Mouse (Mus musculus) G1E (cell line): Measurements from ENCODE around the gene Dars2. TPM values are rescaled to one million over a fixed set of nuclear protein-coding genes. Genes with fewer than 3 reads are reported as not detected.
"Not testable (repeated sequence)": the region's sequence is repeated elsewhere in the genome, so short reads cannot be mapped to it uniquely, and the experiment has no call there.

Experiments used
- ATAC-seq: 2 replicates; pipeline ENCODE4 v1.8.0; 2016; ENCODE audit warnings: mild to moderate bottlenecking; ENCODE audit not compliant: insufficient number of reproducible peaks, poor library complexity, low FRiP score, severe bottlenecking; ENCODE audit errors: extremely low read depth
- DNase-seq: peaks from one replicate; pipeline ENCODE4 v3.0.0; 2012; ENCODE audit warnings: low spot score
- H3K27me3 ChIP-seq: 2 replicates; pipeline ENCODE4 v1.6.1; 2012; ENCODE audit warnings: mild to moderate bottlenecking, low read length, inconsistent platforms; ENCODE audit not compliant: insufficient read depth
- H3K36me3 ChIP-seq: replicated peaks from 2 replicates; pipeline ENCODE3; 2012; ENCODE audit warnings: mild to moderate bottlenecking, inconsistent platforms
- H3K4me1 ChIP-seq: 2 replicates; pipeline ENCODE4 v1.6.1; 2012; ENCODE audit warnings: low read depth, low read length, inconsistent platforms, mixed read lengths; ENCODE audit not compliant: insufficient read depth
- H3K4me3 ChIP-seq: 2 replicates; pipeline ENCODE4 v1.5.1; 2012; ENCODE audit warnings: low read depth, mild to moderate bottlenecking, inconsistent platforms, low read length, moderate library complexity, mixed read lengths
- H3K9me3 ChIP-seq: replicated peaks from 2 replicates; pipeline ENCODE4 v1.6.1; 2012; ENCODE audit warnings: inconsistent platforms
- CTCF ChIP-seq: IDR thresholded peaks from 2 replicates; pipeline ENCODE4 v1.5.1; 2012; ENCODE audit warnings: low read depth, low read length, inconsistent platforms, mixed read lengths
- GATA1 ChIP-seq: IDR thresholded peaks from 2 replicates; pipeline ENCODE4 v1.6.1; 2012; ENCODE audit warnings: borderline replicate concordance, low read length, inconsistent platforms, mixed read lengths
- GATA2 ChIP-seq: IDR thresholded peaks from 2 replicates; pipeline ENCODE4 v1.6.1; 2012; ENCODE audit warnings: low read depth, low read length, inconsistent platforms, borderline replicate concordance
- POLR2AphosphoS5 ChIP-seq: IDR thresholded peaks from 2 replicates; pipeline ENCODE4 v1.6.1; 2012; ENCODE audit warnings: low read depth, low read length, inconsistent platforms; ENCODE audit not compliant: insufficient replicate concordance
- TAL1 ChIP-seq: conservative IDR thresholded peaks from 2 replicates; pipeline ENCODE4 v1.6.1; 2012; ENCODE audit warnings: low read depth, low read length, inconsistent platforms, mixed read lengths
- polyA plus RNA-seq: library from polyadenylated mRNA; stranded (reverse); fragments of >175 nt; gene quantifications from 2 replicates; pipeline ENCODE4 v1.2.3, GENCODE M21; 2012
- total RNA-seq, 2 experiments: library from RNA; stranded (forward) in 1 of 2; stranded (reverse) in 1 of 2; fragments of 200-1000 nt in 1 of 2; fragments of >200 nt in 1 of 2; fragmentation: Nextera tagmentation in 1 of 2; gene quantifications; 2 replicates each; pipeline ENCODE4 v1.2.3; 2014 to 2017

Gene Dars2
- total and polyA plus RNA-seq, 3 experiments: 3.8 to 41.1 (median 39.1) TPM

DNA sequence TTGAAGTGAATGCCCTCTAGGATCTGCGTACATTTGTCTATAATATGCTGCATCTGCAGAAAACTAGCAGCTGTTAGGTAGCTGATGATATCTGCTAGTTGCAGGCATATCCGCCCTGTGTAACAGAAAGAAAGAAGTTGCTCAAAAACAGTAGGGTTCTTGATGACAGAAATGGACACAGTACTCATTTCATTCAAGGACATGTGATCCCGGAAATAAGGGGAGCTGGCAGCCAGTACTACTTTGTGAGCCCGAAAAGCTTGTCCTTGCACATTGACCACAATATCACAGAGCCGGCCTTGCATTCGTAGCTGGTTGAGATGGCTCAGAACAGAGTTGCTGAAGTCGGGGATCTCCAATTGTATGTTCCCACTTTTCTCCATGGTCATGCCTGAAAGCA, 38.1 kb downstream of the Dars2 start:
- H3K27me3 ChIP-seq: no peaks in the 10 kb centered on the region
- DNase-seq (no peak), ATAC-seq (no peak)
- H3K4me3 ChIP-seq: no peak overlapping the region
- TF ChIP-seq TAL1: no peak
- TF ChIP-seq POLR2AphosphoS5: no peak
- TF ChIP-seq GATA1: no peak
- no peak for TF ChIP-seq GATA2
- no peak for TF ChIP-seq CTCF
- peaks cover 18% of the 10 kb centered on the region for H3K4me1 ChIP-seq
- H3K36me3 ChIP-seq: peaks cover 56% of the 10 kb centered on the region
- no peaks in the 10 kb centered on the region for H3K9me3 ChIP-seq

DNA sequence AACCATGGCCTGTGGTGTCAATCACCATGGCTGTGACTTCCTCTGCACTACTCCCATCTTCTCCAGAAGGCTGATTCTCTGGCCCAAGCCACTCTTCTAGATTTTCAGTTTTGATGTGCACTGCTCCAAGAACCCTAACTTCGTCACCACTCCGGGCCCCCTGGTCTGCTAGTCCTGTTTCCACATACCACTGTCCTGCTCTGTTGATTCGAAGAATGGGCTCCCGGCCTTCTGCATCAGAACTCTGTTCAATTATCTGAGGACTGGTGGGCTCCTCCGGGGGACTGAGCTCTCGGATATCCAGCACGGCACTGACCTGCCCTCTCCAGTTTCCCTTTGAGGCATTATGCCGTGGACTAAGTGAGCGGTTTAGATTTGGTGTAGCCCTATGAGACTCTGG, 38.6 kb downstream of the Dars2 start:
- Histone ChIP-seq H3K36me3 (peaks cover 56% of the 10 kb centered on the region), H3K27me3 (no peaks in the 10 kb centered on the region), H3K9me3 (no peaks in the 10 kb centered on the region), H3K4me3 (no peak overlapping the region), H3K4me1 (peaks cover 18% of the 10 kb centered on the region)
- ATAC-seq (no peak), DNase-seq (no peak)
- TF ChIP-seq POLR2AphosphoS5 (no peak), GATA1 (no peak), TAL1 (no peak), GATA2 (no peak), CTCF (no peak)

DNA sequence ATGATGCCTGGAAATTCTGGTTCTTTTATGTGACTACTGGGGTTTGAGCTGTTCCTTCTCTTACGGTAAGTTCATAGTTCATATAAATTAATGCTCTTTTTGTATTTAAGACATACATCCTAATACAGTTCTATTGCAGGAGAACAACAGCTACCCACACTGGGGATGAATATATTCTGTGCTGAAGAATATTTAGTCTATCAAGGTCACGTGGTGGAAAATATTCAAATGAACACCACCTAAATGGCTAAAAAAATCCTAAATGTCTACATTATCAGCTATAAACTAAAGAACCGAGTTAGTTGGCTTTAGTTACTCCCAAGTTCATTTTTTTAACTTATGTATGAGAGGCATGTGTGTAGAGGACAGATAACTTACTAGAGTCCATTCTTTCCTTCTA, 40.4 kb downstream of the Dars2 start:
- no peak for DNase-seq
- H3K36me3 ChIP-seq: peaks cover 43% of the 10 kb centered on the region
- H3K9me3 ChIP-seq: no peaks in the 10 kb centered on the region
- no peak for TF ChIP-seq GATA2
- no peaks in the 10 kb centered on the region for H3K27me3 ChIP-seq
- no peak overlapping the region for H3K4me3 ChIP-seq
- no peak for ATAC-seq
- H3K4me1 ChIP-seq: peaks cover 18% of the 10 kb centered on the region

DNA sequence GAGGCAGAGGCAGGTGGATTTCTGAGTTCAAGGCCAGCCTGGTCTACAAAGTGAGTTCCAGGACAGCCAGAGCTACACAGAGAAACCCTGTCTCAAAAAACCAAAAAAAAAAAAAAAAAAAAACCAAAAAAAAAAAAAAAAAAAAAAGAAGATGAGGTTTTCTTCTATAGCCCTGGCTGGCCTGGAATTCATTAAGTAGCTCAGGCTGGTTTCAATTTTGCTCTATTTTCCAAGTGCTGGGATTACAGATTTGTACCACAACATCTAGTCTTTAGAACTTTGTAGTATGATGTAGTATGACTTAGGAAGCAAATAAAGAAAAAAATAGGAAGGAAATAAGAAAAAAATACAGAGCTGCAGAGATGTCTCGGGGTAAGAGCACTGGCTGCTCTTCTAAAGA, 42.0 kb downstream of the Dars2 start:
- peaks cover 10% of the 10 kb centered on the region for H3K4me1 ChIP-seq
- not testable (repeated sequence) for ATAC-seq, H3K4me3 ChIP-seq, H3K9me3 ChIP-seq, DNase-seq, H3K27me3 ChIP-seq
- peaks cover 46% of the 10 kb centered on the region for H3K36me3 ChIP-seq

DNA sequence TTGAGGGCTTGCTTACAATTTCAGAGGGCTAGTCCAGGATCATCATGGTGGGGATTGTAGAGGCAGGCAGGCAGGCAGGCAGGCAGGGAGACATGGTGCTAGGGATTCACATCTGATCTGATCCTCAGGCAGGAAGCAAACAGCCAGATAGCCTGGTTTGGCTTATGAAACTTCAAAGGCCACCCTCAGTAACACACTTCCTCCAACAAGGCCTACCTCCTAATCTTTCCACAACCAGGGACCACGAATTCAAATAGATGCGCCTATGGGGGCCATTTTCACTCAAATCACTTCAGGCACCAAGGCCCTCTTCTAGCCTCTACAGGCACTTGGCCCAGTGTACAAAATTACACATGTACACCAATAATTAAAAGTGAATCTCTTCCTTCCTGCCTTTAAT, 43.3 kb downstream of the Dars2 start:
- DNase-seq (no peak), ATAC-seq (no peak)
- no peaks in the 10 kb centered on the region for H3K9me3 ChIP-seq
- no peaks in the 10 kb centered on the region for H3K27me3 ChIP-seq
- H3K36me3 ChIP-seq: peaks cover 41% of the 10 kb centered on the region
- H3K4me1 ChIP-seq: no peaks in the 10 kb centered on the region; the same call in 1 of the 2 replicates
- H3K4me3 ChIP-seq: no peak overlapping the region
- TF ChIP-seq POLR2AphosphoS5 (no peak), CTCF (no peak), TAL1 (no peak), GATA1 (no peak), GATA2 (no peak)

DNA sequence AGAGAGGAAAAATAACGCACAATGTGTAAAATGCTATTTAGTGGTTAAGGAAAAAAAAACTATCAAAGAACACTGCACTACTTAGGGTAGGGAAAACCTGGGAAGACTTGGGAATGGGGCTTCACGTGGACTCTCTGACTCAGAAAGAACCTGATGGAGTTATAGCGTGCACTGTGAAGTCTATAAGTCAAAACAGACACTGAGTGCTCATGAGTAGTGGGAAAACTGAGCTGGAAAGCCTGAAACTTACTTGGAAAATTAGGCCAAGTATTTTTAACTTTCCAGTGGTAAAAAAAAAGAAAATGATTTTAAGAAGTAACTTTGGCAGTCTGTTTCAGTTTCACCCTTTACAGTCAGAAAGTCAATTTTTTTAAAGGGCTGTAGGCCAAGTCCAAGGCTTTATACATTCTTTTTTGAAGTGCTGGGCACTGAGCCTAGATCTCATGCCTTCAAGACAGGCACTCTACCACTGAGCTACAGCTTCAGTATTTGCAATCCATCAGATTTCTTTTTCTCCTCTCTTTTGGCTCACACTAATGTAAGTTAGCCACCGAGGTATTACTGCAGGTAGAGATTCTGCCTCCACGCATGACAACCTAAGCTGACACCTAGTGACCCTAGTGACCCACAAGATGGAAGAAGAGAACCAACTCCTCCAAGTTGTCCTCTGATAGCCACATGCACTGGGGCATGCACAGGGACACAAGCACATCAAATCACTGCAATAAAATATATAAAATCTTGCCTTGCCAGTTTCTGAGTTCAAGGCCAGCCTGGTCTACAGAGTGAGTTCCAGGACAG, 44.8 kb downstream of the Dars2 start:
- no peak overlapping the region for H3K4me3 ChIP-seq
- ATAC-seq (no peak), DNase-seq (no peak)
- no peaks in the 10 kb centered on the region for H3K4me1 ChIP-seq
- no peaks in the 10 kb centered on the region for H3K27me3 ChIP-seq
- H3K36me3 ChIP-seq: peaks cover 32% of the 10 kb centered on the region
- TF ChIP-seq TAL1 (no peak), GATA2 (no peak), GATA1 (no peak), POLR2AphosphoS5 (no peak), CTCF (no peak)
- no peaks in the 10 kb centered on the region for H3K9me3 ChIP-seq

DNA sequence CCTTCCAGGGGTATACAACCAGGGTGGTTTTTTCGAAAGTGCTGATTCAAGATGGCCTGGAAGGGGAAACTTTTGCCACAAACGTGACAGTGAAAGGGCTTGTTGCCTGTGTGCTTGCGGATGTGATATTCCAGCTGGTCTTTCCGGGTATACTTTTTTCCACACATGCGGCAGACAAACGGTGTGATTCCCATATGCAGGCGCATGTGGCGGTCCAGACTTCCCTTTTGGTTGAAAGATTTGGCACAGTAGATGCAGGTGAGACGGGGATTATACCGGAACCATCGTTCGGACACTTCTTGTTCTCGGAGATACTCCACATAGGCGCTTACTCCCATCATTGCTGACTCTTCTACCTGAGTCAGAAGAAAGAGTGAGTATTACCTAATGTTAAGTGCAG, 50.4 kb downstream of the Dars2 start:
- Histone ChIP-seq H3K4me3 (no peak overlapping the region), H3K4me1 (no peaks in the 10 kb centered on the region), H3K36me3 (peaks cover 36% of the 10 kb centered on the region), H3K27me3 (no peaks in the 10 kb centered on the region), H3K9me3 (no peaks in the 10 kb centered on the region)
- DNase-seq (no peak), ATAC-seq (no peak)
- TF ChIP-seq POLR2AphosphoS5 (no peak), GATA1 (no peak), CTCF (no peak), TAL1 (no peak), GATA2 (no peak)
